Mouse (Mus musculus): ENCODE measurements around the gene Ccdc12.

- no peak for TF ChIP-seq CTCF (IDR thresholded peaks at IDR 0.05; ENCODE audit: low read depth, low read length)
- no peak for TF ChIP-seq POLR2A (IDR thresholded peaks at IDR 0.05; ENCODE audit: borderline replicate concordance, low read depth, low read length)
Measured at GRCm38 (mm10) chr9:110625350-110625908, 30.9 kb upstream of the Ccdc12 start.

All from bone marrow macrophage, adult 2 months (primary cell).